Mouse (Mus musculus) midbrain, embryonic 14.5 days (tissue): ENCODE measurements at regions not wholly inside any gene's neighbourhood (a gene's known extent, or its start where the extent isn't known, plus 50 kb on each side); places are given as distances from the start of the nearest gene placed in this dataset.
"Not testable (repeated sequence)": the region's sequence is repeated elsewhere in the genome, so short reads cannot be mapped to it uniquely, and the experiment has no call there.

Experiments used
- ATAC-seq: fragments of 200-750 bp; cut with Nextera tagmentation; 2 replicates; pipeline ENCODE4 v1.8.0; 2017; ENCODE audit warnings: moderate number of reproducible peaks, moderate library complexity; ENCODE audit not compliant: low FRiP score, low TSS enrichment
- DNase-seq: peaks from one replicate; pipeline ENCODE4 v3.0.0-alpha.2; 2015
- H3K27ac ChIP-seq: fragments of 300-500 bp; sonication (generic); replicated peaks from 2 replicates; pipeline ENCODE4 v1.5.1; 2014; ENCODE audit warnings: mild to moderate bottlenecking, low read depth, low read length, moderate library complexity
- H3K27me3 ChIP-seq: fragments of 300-500 bp; sonication (generic); 2 replicates; pipeline ENCODE4 v1.6.1; 2014; ENCODE audit warnings: low read length, control low read depth, mixed read lengths; ENCODE audit not compliant: control insufficient read depth, insufficient read depth
- H3K36me3 ChIP-seq: fragments of 300-500 bp; sonication (generic); 2 replicates; pipeline ENCODE4 v1.6.1; 2014; ENCODE audit warnings: low read length, control low read depth; ENCODE audit not compliant: control insufficient read depth, insufficient read depth
- H3K4me1 ChIP-seq: fragments of 300-500 bp; sonication (generic); 2 replicates; pipeline ENCODE4 v1.6.1; 2014; ENCODE audit warnings: mild to moderate bottlenecking, antibody characterized with exemption, low read length, control low read depth; ENCODE audit not compliant: control insufficient read depth, insufficient read depth
- H3K4me2 ChIP-seq: fragments of 300-500 bp; sonication (generic); 2 replicates; pipeline ENCODE4 v1.6.1; 2014; ENCODE audit warnings: mild to moderate bottlenecking, low read length, moderate library complexity
- H3K4me3 ChIP-seq: fragments of 300-500 bp; sonication (generic); replicated peaks from 2 replicates; pipeline ENCODE4 v1.5.1; 2014; ENCODE audit warnings: low read depth, low read length
- H3K9ac ChIP-seq: fragments of 300-500 bp; sonication (generic); replicated peaks from 2 replicates; pipeline ENCODE4 v1.6.1; 2014; ENCODE audit warnings: mild to moderate bottlenecking, low read length, moderate library complexity
- H3K9me3 ChIP-seq: fragments of 300-500 bp; sonication (generic); 2 replicates; pipeline ENCODE4 v1.6.1; 2016; ENCODE audit warnings: low read length, control low read depth, mixed read lengths; ENCODE audit not compliant: control insufficient read depth
- WGBS: fragments of 180-500 bp; shearing (Covaris S2); extraction: QIAGEN DNeasy Blood & Tissue Kit; methylation state at CpG from one replicate; pipeline ENCODE4 v1.1.7; 2014; 5-methylcytosine and 5-hydroxymethylcytosine counted together

DNA sequence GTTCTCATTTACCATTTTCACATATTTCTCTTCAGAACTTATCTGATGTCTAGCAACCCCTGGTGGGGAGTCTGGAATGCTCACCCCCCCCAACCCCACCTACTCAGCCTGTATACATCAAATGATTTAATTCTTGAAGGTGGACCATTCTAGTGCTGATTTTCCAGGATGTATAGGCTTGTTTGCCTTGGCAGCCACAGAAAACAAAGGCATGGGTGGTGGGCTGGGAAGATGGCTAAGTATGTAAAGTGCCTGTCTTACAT lies 305.7 kb downstream of the Ets1 start:
- H3K9me3 ChIP-seq = no peaks in the 10 kb centered on the region
- ATAC-seq (no peak), DNase-seq (no peak)
- H3K4me2 ChIP-seq = no peak overlapping the region
- H3K4me1 ChIP-seq = peaks cover 4% of the 10 kb centered on the region; the same call in 1 of the 2 replicates
- no peak overlapping the region for H3K4me3 ChIP-seq
- H3K27ac ChIP-seq = no peak overlapping the region
- no peak overlapping the region for H3K9ac ChIP-seq
- 0 out of 2 replicates have a peak, but pooled peaks cover 3% of the 10 kb centered on the region for H3K27me3 ChIP-seq
- no peaks in the 10 kb centered on the region for H3K36me3 ChIP-seq

DNA sequence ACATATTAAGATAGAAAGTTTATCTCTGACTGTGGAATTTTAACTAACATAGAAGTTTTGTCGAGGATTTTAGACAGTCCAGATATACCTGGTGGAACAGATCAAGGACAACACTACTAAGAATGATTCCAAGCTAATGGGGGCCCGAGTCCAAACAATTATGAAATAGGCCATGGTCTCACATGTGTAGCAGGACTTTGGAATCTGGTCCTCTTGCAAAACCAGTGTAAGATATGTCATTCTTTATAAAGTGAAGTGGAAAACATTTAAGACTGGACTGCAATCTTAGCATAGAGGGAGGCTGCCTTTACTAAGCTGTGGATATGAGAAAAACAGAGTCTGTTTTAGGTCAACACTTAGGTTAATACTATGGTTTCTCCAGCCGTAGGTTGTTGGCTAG lies 311.2 kb downstream of the Ets1 start:
- Histone ChIP-seq H3K27me3 (0 out of 2 replicates have a peak, but pooled peaks cover 3% of the 10 kb centered on the region), H3K4me1 (no peaks in the 10 kb centered on the region), H3K27ac (no peak overlapping the region), H3K4me3 (no peak overlapping the region), H3K9ac (no peak overlapping the region), H3K4me2 (no peak overlapping the region), H3K36me3 (no peaks in the 10 kb centered on the region), H3K9me3 (no peaks in the 10 kb centered on the region)
- 91% methylated on average over 3 of the region's 3 CpGs for WGBS
- DNase-seq (no peak), ATAC-seq (no peak)

GRCm38 (mm10) chr9:32949036-32949435 lies 313.0 kb downstream of the Ets1 start:
- H3K4me3 ChIP-seq = no peak overlapping the region
- no peak overlapping the region for H3K9ac ChIP-seq
- no peak for DNase-seq
- 80% methylated on average over 3 of the region's 3 CpGs for whole genome bisulfite sequencing
- no peak overlapping the region for H3K4me2 ChIP-seq
- no peaks in the 10 kb centered on the region for H3K4me1 ChIP-seq
- H3K9me3 ChIP-seq = no peaks in the 10 kb centered on the region
- no peaks in the 10 kb centered on the region for H3K36me3 ChIP-seq
- no peak for ATAC-seq
- H3K27ac ChIP-seq = no peak overlapping the region
- H3K27me3 ChIP-seq = no peaks in the 10 kb centered on the region

DNA sequence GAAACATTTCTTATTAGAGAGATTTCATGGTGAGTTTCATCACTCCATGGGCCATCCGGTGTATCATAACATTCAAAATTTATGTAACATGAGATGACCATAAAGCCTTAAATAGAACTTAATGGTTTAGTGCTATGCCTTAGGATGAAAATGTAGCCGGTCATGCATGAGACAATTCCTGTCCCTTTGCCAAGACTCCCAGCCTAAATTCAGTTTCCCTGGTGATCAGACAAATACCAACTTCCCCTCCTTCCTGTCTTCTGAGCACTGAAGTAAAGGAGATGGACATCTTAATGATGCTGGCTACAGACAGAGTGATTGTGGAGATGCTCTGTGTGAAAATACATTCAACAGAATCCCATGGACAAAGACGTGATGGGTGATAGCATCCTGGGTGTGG lies 322.7 kb downstream of the Ets1 start:
- 63% methylated on average over 3 of the region's 3 CpGs for WGBS

GRCm38 (mm10) chr9:32959468-32959867 lies 323.4 kb downstream of the Ets1 start:
- H3K36me3 ChIP-seq, DNase-seq, H3K4me1 ChIP-seq, H3K4me3 ChIP-seq, H3K9me3 ChIP-seq, H3K27me3 ChIP-seq, ATAC-seq, H3K9ac ChIP-seq, H3K27ac ChIP-seq, H3K4me2 ChIP-seq: not testable (repeated sequence)

More for the DNA sequence above, 322.7 kb downstream of the Ets1 start:
- ATAC-seq (no peak), DNase-seq (peak; percentile 30)
- Histone ChIP-seq H3K4me2 (no peak overlapping the region), H3K9ac (no peak overlapping the region), H3K4me3 (no peak overlapping the region), H3K4me1 (no peaks in the 10 kb centered on the region), H3K27ac (no peak overlapping the region), H3K36me3 (no peaks in the 10 kb centered on the region), H3K9me3 (no peaks in the 10 kb centered on the region), H3K27me3 (no peaks in the 10 kb centered on the region)

DNA sequence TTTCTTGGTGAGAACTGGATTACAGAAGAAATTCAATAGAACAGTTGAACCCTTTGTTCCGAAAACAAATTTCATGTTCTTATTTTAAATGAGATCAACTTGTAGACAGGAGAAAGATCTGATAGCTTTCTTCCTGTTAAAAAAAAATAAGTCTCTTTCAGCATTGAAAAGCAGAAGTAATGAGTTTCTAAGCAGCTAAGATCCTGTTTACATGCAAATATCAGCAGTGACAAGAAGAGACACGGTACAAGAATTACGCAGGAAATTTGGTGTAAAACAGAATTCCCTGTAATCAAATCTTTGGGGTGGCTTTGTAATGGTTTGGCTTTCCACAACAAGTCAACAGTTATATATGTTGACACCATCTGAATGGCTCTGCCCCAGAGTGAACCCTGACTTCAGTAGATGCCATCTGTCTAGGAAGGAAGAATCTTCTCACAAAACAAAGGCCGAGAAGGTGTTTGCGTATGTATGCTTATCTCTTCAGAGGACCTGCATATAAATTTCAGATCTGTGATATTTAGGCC lies 326.7 kb downstream of the Ets1 start:
- Histone ChIP-seq H3K9me3 (no peaks in the 10 kb centered on the region), H3K9ac (no peak overlapping the region), H3K4me2 (no peak overlapping the region), H3K27me3 (no peaks in the 10 kb centered on the region), H3K4me3 (no peak overlapping the region), H3K4me1 (no peaks in the 10 kb centered on the region), H3K27ac (no peak overlapping the region), H3K36me3 (no peaks in the 10 kb centered on the region)
- no peak for DNase-seq
- WGBS = 89% methylated on average over 5 of the region's 5 CpGs
- ATAC-seq = no peak

DNA sequence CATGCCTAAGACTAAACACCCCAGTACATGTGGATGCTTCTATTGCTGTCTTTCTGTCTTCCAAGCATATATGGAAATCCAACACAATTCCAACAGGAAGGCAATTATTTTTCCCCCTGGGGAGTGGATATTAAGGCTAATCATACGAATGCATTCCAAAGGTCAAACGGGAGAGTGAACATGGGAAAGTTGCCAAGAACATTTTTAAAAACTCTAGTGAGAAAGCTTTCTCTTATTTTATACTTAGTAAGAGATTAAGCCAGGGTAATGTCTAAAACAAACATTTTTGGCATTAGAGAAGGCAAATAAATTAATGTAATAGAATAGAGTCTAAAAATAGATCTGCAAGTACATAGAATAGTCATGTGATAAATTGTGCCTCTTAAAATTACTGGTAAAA lies 332.4 kb downstream of the Ets1 start:
- no peak overlapping the region for H3K9ac ChIP-seq
- H3K4me2 ChIP-seq = no peak overlapping the region
- 70% methylated on average over 2 of the region's 2 CpGs for WGBS
- no peak overlapping the region for H3K27ac ChIP-seq
- no peaks in the 10 kb centered on the region for H3K4me1 ChIP-seq
- no peaks in the 10 kb centered on the region for H3K36me3 ChIP-seq
- DNase-seq (no peak), ATAC-seq (no peak)
- H3K27me3 ChIP-seq = no peaks in the 10 kb centered on the region
- H3K4me3 ChIP-seq = no peak overlapping the region
- no peaks in the 10 kb centered on the region for H3K9me3 ChIP-seq

DNA sequence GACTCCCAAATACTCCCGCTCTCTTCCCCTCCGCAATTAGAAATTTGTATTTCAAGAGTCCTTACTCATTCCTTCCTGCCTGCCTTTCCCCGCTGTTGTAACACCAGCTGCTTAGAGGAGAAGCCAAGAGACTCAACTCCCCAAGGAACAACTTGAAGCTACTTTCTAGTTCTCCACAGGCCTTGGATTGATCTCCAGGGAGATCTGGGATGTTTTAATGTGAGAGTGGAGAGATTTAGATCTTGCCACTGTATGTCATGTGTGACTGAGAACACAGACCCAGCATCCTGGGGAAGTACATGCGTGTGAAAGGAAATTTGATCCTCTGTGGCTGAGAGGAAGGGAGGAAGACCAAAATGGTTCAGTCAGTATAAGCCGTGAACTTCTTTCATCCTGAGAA lies 335.4 kb downstream of the Ets1 start:
- Histone ChIP-seq H3K27ac (no peak overlapping the region), H3K4me2 (no peak overlapping the region), H3K36me3 (no peaks in the 10 kb centered on the region), H3K4me3 (no peak overlapping the region), H3K27me3 (no peaks in the 10 kb centered on the region), H3K9ac (no peak overlapping the region), H3K9me3 (no peaks in the 10 kb centered on the region), H3K4me1 (no peaks in the 10 kb centered on the region)
- ATAC-seq (no peak), DNase-seq (no peak)
- WGBS = 93% methylated on average over 5 of the region's 5 CpGs

GRCm38 (mm10) chr9:32971926-32972325 lies 335.9 kb downstream of the Ets1 start:
- no peaks in the 10 kb centered on the region for H3K27me3 ChIP-seq
- no peaks in the 10 kb centered on the region for H3K9me3 ChIP-seq
- H3K27ac ChIP-seq = no peak overlapping the region
- no peak overlapping the region for H3K9ac ChIP-seq
- H3K4me3 ChIP-seq = no peak overlapping the region
- WGBS = 73% methylated on average over 7 of the region's 7 CpGs
- ATAC-seq (no peak), DNase-seq (no peak)
- no peaks in the 10 kb centered on the region for H3K4me1 ChIP-seq
- no peaks in the 10 kb centered on the region for H3K36me3 ChIP-seq
- H3K4me2 ChIP-seq = no peak overlapping the region
